Mouse (Mus musculus) liver, postnatal 0 days (tissue): ENCODE measurements at regions not wholly inside any gene's neighbourhood (a gene's known extent, or its start where the extent isn't known, plus 50 kb on each side); places are given as distances from the start of the nearest gene placed in this dataset.

Experiments used
- ATAC-seq: fragments of 200-750 bp; cut with Nextera tagmentation; 2 replicates; pipeline ENCODE4 v1.8.0; 2017; ENCODE audit warnings: mild to moderate bottlenecking, moderate library complexity
- DNase-seq: peaks from one replicate; pipeline ENCODE4 v3.0.0-alpha.2; 2016
- H3K27ac ChIP-seq: fragments of 300-500 bp; sonication (generic); 2 replicates; pipeline ENCODE4 v1.5.1; 2014; ENCODE audit warnings: antibody characterized with exemption, moderate library complexity, mild to moderate bottlenecking, low read depth
- H3K27me3 ChIP-seq: fragments of 300-500 bp; sonication (generic); 2 replicates; pipeline ENCODE4 v1.6.1; 2014; ENCODE audit warnings: low read length, control low read depth, mixed read lengths; ENCODE audit not compliant: insufficient read depth
- H3K36me3 ChIP-seq: fragments of 300-500 bp; sonication (generic); replicated peaks from 2 replicates; pipeline ENCODE4 v1.6.1; 2014; ENCODE audit warnings: mild to moderate bottlenecking, control low read depth, low read length, moderate library complexity, mixed read lengths; ENCODE audit not compliant: insufficient read depth
- H3K4me1 ChIP-seq: fragments of 300-500 bp; sonication (generic); 2 replicates; pipeline ENCODE4 v1.6.1; 2014; ENCODE audit warnings: antibody characterized with exemption, mild to moderate bottlenecking, control low read depth; ENCODE audit not compliant: insufficient read depth
- H3K4me2 ChIP-seq: fragments of 300-500 bp; sonication (generic); 2 replicates; pipeline ENCODE4 v1.6.1; 2014; ENCODE audit warnings: low read depth, mild to moderate bottlenecking, low read length, moderate library complexity, mixed read lengths
- H3K4me3 ChIP-seq: fragments of 300-500 bp; sonication (generic); 2 replicates; pipeline ENCODE4 v1.5.1; 2014; ENCODE audit warnings: low read depth, low read length
- H3K9ac ChIP-seq: fragments of 300-500 bp; sonication (generic); replicated peaks from 2 replicates; pipeline ENCODE4 v1.6.1; 2014; ENCODE audit warnings: mild to moderate bottlenecking, moderate library complexity
- H3K9me3 ChIP-seq: fragments of 300-500 bp; sonication (generic); 2 replicates; pipeline ENCODE4 v1.6.1; 2016; ENCODE audit warnings: mild to moderate bottlenecking, control low read depth, low read length, mixed read lengths
- CTCF ChIP-seq: sonication (generic); IDR thresholded peaks from 2 replicates; pipeline ENCODE4 v1.5.1; 2016; ENCODE audit warnings: antibody characterized with exemption, low read depth
- EP300 ChIP-seq: IDR thresholded peaks from 2 replicates; pipeline ENCODE4 v1.6.1; 2016; ENCODE audit warnings: antibody characterized with exemption, low read depth, mild to moderate bottlenecking
- WGBS: fragments of 180-500 bp; shearing (Covaris S2); extraction: QIAGEN DNeasy Blood & Tissue Kit; methylation state at CpG from one replicate; pipeline ENCODE4 v1.1.7; 2014; ENCODE audit not compliant: insufficient replicate concordance; 5-methylcytosine and 5-hydroxymethylcytosine counted together

GRCm38 (mm10) chr14:24955891-24956410, 469.0 kb downstream of the Rps24 start:
- no peak for DNase-seq
- no peak overlapping the region for H3K4me2 ChIP-seq
- ATAC-seq = no peak
- H3K4me1 ChIP-seq = no peaks in the 10 kb centered on the region
- no peak for TF ChIP-seq EP300
- 63% methylated on average over 11 of the region's 11 CpGs for whole genome bisulfite sequencing
- no peaks in the 10 kb centered on the region for H3K27me3 ChIP-seq
- no peak overlapping the region for H3K27ac ChIP-seq
- H3K9me3 ChIP-seq = no peaks in the 10 kb centered on the region
- H3K9ac ChIP-seq = no peak overlapping the region
- H3K4me3 ChIP-seq = no peak overlapping the region
- H3K36me3 ChIP-seq = no peaks in the 10 kb centered on the region

DNA sequence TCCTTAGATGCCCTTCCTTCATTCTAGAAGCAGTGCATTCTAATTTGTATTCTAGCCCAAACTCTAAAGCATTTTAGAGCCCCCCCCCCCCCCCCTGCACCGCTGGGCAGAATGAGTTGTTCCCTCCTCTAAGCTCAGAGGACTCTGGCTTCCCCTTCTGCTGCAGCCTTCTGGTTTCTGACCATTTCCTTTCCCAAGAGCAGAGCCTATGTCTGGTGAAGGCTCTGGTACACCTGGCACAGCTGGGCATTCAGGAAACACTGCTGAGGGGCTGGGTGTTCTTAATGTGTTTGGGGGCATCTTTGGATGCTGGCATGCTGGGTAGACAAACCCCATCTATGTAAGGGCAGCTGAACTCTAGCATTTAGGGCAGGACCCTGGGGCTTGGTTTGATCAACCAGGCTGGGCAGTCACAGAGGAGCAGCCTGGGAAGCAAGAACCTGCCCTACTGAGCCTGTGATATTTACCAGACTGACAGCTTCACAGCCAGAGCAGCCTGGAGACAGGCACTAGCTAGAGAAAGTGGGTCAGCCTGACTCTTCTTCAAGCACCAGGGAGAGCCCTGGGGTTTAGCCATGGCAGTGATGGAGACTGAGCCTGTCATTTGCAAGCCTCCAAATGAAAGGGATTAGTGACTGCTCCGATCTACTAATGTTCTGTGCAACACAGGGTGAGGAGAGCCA, 469.7 kb downstream of the Rps24 start:
- no peaks in the 10 kb centered on the region for H3K36me3 ChIP-seq
- H3K9me3 ChIP-seq = no peaks in the 10 kb centered on the region
- H3K4me3 ChIP-seq = no peak overlapping the region
- H3K4me1 ChIP-seq = no peaks in the 10 kb centered on the region
- 46% methylated on average over 2 of the region's 2 CpGs for WGBS
- no peaks in the 10 kb centered on the region for H3K27me3 ChIP-seq
- H3K4me2 ChIP-seq = no peak overlapping the region
- H3K27ac ChIP-seq = no peak overlapping the region
- no peak for TF ChIP-seq CTCF
- TF ChIP-seq EP300 = no peak
- no peak overlapping the region for H3K9ac ChIP-seq
- ATAC-seq (no peak), DNase-seq (no peak)

DNA sequence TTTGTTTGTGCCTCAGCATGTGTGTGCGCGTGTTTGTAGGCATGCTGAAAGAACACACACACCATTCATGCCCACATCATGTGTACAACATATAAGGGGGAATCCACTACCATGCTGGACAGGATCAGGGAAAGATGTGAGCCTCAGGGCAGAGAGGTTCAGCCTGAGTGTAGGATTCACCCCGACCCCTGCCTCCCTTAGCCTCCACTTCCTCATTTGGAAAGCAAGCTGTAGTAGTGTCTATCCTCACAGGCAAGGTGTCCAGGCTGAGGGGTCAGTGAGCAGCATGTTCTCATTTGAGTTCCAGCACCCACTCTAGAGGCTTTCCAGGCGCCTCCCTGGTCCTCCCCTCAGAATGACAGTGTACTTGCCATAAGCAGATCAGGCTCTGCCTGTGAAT, 470.5 kb downstream of the Rps24 start:
- H3K36me3 ChIP-seq = no peaks in the 10 kb centered on the region
- no peak overlapping the region for H3K4me3 ChIP-seq
- no peak overlapping the region for H3K4me2 ChIP-seq
- DNase-seq (no peak), ATAC-seq (no peak)
- no peaks in the 10 kb centered on the region for H3K4me1 ChIP-seq
- 68% methylated on average over 4 of the region's 4 CpGs for WGBS
- no peak overlapping the region for H3K27ac ChIP-seq
- no peak overlapping the region for H3K9ac ChIP-seq
- no peaks in the 10 kb centered on the region for H3K27me3 ChIP-seq
- TF ChIP-seq CTCF (no peak), EP300 (no peak)
- H3K9me3 ChIP-seq = no peaks in the 10 kb centered on the region

- no peak for TF ChIP-seq EP300
- TF ChIP-seq CTCF = no peak
- H3K36me3 ChIP-seq = no peaks in the 10 kb centered on the region
- no peak overlapping the region for H3K4me2 ChIP-seq
- no peaks in the 10 kb centered on the region for H3K4me1 ChIP-seq
- H3K9ac ChIP-seq = no peak overlapping the region
- H3K27me3 ChIP-seq = no peaks in the 10 kb centered on the region
- no peaks in the 10 kb centered on the region for H3K9me3 ChIP-seq
- ATAC-seq (no peak), DNase-seq (no peak)
- no peak overlapping the region for H3K27ac ChIP-seq
- WGBS = 68% methylated on average over 4 of the region's 4 CpGs
- H3K4me3 ChIP-seq = no peak overlapping the region
These were observed 471.9 kb downstream of the Rps24 start for GRCm38 (mm10) chr14:24958821-24959220.

GRCm38 (mm10) chr14:24959401-24959800, 472.5 kb downstream of the Rps24 start:
- ATAC-seq = no peak
- Histone ChIP-seq H3K4me1 (no peaks in the 10 kb centered on the region), H3K4me3 (no peak overlapping the region), H3K9ac (no peak overlapping the region), H3K27me3 (no peaks in the 10 kb centered on the region), H3K9me3 (no peaks in the 10 kb centered on the region), H3K27ac (no peak overlapping the region), H3K36me3 (no peaks in the 10 kb centered on the region), H3K4me2 (no peak overlapping the region)
- TF ChIP-seq CTCF = no peak
- no peak for TF ChIP-seq EP300
- 93% methylated on average over 1 of the region's 1 CpGs for WGBS
- DNase-seq = no peak

DNA sequence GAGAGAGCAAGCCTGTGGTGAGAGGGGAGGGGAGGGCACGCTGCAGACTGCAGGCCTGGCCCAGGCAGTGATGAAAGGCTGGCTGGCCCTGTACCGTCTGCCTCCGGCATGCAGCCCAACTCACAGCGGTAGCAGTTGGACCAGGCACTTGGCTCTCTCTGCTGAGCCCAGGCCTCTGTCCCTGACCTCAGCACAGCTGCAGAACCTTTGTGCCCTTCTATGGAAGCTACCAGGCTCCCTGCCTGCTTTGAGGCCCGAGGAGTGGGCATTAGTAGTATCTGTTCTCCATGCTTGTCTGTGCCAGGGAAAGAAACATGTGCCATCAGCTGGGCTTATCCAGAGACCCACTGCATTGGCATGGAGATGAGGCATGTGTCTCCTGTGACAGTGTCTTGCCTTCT, 473.2 kb downstream of the Rps24 start:
- no peak for TF ChIP-seq CTCF

GRCm38 (mm10) chr14:24960875-24961274, 473.9 kb downstream of the Rps24 start:
- Histone ChIP-seq H3K9me3 (no peaks in the 10 kb centered on the region), H3K27ac (no peak overlapping the region), H3K4me3 (no peak overlapping the region), H3K9ac (no peak overlapping the region), H3K4me2 (no peak overlapping the region), H3K36me3 (no peaks in the 10 kb centered on the region), H3K27me3 (no peaks in the 10 kb centered on the region), H3K4me1 (no peaks in the 10 kb centered on the region)
- WGBS = 70% methylated on average over 3 of the region's 3 CpGs
- ATAC-seq (no peak), DNase-seq (no peak)
- no peak for TF ChIP-seq CTCF
- no peak for TF ChIP-seq EP300

More for the DNA sequence above, 473.2 kb downstream of the Rps24 start:
- 69% methylated on average over 5 of the region's 5 CpGs for WGBS
- Histone ChIP-seq H3K36me3 (no peaks in the 10 kb centered on the region), H3K27ac (no peak overlapping the region), H3K4me1 (no peaks in the 10 kb centered on the region), H3K9me3 (no peaks in the 10 kb centered on the region), H3K4me2 (no peak overlapping the region), H3K9ac (no peak overlapping the region), H3K27me3 (no peaks in the 10 kb centered on the region), H3K4me3 (no peak overlapping the region)
- DNase-seq (no peak), ATAC-seq (no peak)
